25 mouse cellular contexts compared by ENCODE assay signal in genomic region chr2:70616076-70616475, GRCm38 (mm10). TPM values are rescaled to one million over a fixed set of nuclear protein-coding genes. Genes with fewer than 3 reads are reported as not detected.
DNase-seq lines count a peak whose midpoint lies in the region; ATAC-seq and TF ChIP-seq lines count a peak whose summit lies in the region.
"Had no signal": no experiment of that assay in that cellular context is flagged by ENCODE, and none has a peak within 500 bp of the region (broad histone marks: within the 10 kb centered on the region; RNA-seq: fewer than 3 reads in every experiment).

No protein-coding gene starts in this region.

- H3K9ac ChIP-seq in intestine, embryonic 14.5 days (ENCODE audit: low read length), result no peak overlapping the region
- H3K9ac ChIP-seq in intestine, embryonic 16.5 days (ENCODE audit: low read depth, low read length), result no peak overlapping the region
- no peak overlapping the region for H3K9ac ChIP-seq in CH12.LX (ENCODE audit: insufficient read depth, low read depth)
- H3K9ac ChIP-seq: embryonic facial prominence, embryonic 13.5 days; embryonic facial prominence, embryonic 15.5 days; forebrain, embryonic 12.5 days had no signal

- dilution Hi-C loops in CH12.LX (cut with MboI; ENCODE audit: extremely low pct_ligation_motif_present, extremely low pct_unique_long_range_greater_than_20kb, low sequenced_read_pairs), result no loop called here

- no peak for ATAC-seq in intestine, embryonic 14.5 days (replicated peaks; ENCODE audit: low FRiP score, low TSS enrichment, low read depth)
- no peak for ATAC-seq in intestine, embryonic 16.5 days
- ATAC-seq: forebrain, embryonic 14.5 days; forebrain, embryonic 16.5 days had no signal

- TF ChIP-seq POLR2A in CH12.LX (IDR thresholded peaks at IDR 0.05; ENCODE audit: low read depth, low read length), result no peak

- peak; percentile 9 for DNase-seq in intestine, embryonic 14.5 days (ENCODE audit: low spot score)
- DNase-seq in CH12.LX (ENCODE audit: extremely low read depth) (no peak), ZHBTc4 (ENCODE audit: low read depth, low spot score) (peak; percentile 58)
- DNase-seq in testis, postnatal 14 days (ENCODE audit: low spot score), result no peak
- DNase-seq: adrenal gland, adult 2 months; adrenal gland, postnatal 10 days; adrenal gland, postnatal 25 days; cerebellum, adult 11 months; cerebellum, adult 18-20 months; cerebellum, adult 8-10 months; cerebellum, adult 9-11 months; cerebellum, postnatal 14 days; cerebellum, postnatal 36 days; embryo, embryonic 11 days had no signal

- no peaks in the 10 kb centered on the region for H3K4me1 ChIP-seq in intestine, embryonic 14.5 days (replicated peaks; ENCODE audit: control insufficient read depth, insufficient read depth, low read length)
- H3K4me1 ChIP-seq in intestine, embryonic 16.5 days (ENCODE audit: control insufficient read depth, insufficient read depth, low read length), result no peaks in the 10 kb centered on the region
- peaks cover 17 to 52% of the 10 kb centered on the region in 2 experiments for H3K4me1 ChIP-seq in CH12.LX (ENCODE audit: control insufficient read depth in 1 of 2, insufficient read depth in 2 of 2)
- H3K4me1 ChIP-seq: embryonic facial prominence, embryonic 15.5 days; forebrain, embryonic 12.5 days had no signal

- H3K9me3 ChIP-seq in intestine, embryonic 14.5 days (ENCODE audit: control insufficient read depth, low read length), result 0 out of 2 replicates have a peak, but pooled peaks cover 3% of the 10 kb centered on the region
- no peaks in the 10 kb centered on the region for H3K9me3 ChIP-seq in intestine, embryonic 16.5 days (ENCODE audit: control insufficient read depth, low read length)
- no peaks in the 10 kb centered on the region for H3K9me3 ChIP-seq in CH12.LX (replicated peaks; ENCODE audit: low read length)
- H3K9me3 ChIP-seq: embryonic facial prominence, embryonic 13.5 days; embryonic facial prominence, embryonic 15.5 days; forebrain, embryonic 10.5 days; forebrain, embryonic 12.5 days; G1E had no signal

- TF ChIP-seq CTCF in CH12.LX (conservative IDR thresholded peaks at IDR 0.05 in 1 of 2, IDR thresholded peaks at IDR 0.05 in 1 of 2; ENCODE audit: low read depth in 2 of 2, low read length in 2 of 2), result no peak

- no peak overlapping the region for H3K27ac ChIP-seq in intestine, embryonic 14.5 days (ENCODE audit: low read depth)
- no peak overlapping the region for H3K27ac ChIP-seq in intestine, embryonic 16.5 days (ENCODE audit: low read length)
- no peak overlapping the region for H3K27ac ChIP-seq in CH12.LX (ENCODE audit: insufficient read depth, low read depth)
- H3K27ac ChIP-seq: embryonic facial prominence, embryonic 13.5 days; embryonic facial prominence, embryonic 15.5 days; forebrain, embryonic 10.5 days; forebrain, embryonic 12.5 days had no signal

- TF ChIP-seq EP300 in CH12.LX (IDR thresholded peaks at IDR 0.05; ENCODE audit: low read length), result no peak

- in situ Hi-C loops in CH12.LX (cut with MboI; ENCODE audit: low pct_ligation_motif_present, low pct_unique_long_range_greater_than_20kb, low sequenced_read_pairs), result no loop called here

- H3K36me3 ChIP-seq in intestine, embryonic 14.5 days (ENCODE audit: control insufficient read depth, insufficient read depth, low read length), result no peaks in the 10 kb centered on the region
- no peaks in the 10 kb centered on the region for H3K36me3 ChIP-seq in intestine, embryonic 16.5 days (ENCODE audit: control insufficient read depth, insufficient read depth, low read length)
- no peaks in the 10 kb centered on the region for H3K36me3 ChIP-seq in CH12.LX (replicated peaks in 1 of 2; ENCODE audit: control insufficient read depth in 1 of 2, insufficient read depth in 1 of 2, low read length in 1 of 2)
- H3K36me3 ChIP-seq: embryonic facial prominence, embryonic 13.5 days; embryonic facial prominence, embryonic 15.5 days; forebrain, embryonic 10.5 days; forebrain, embryonic 12.5 days; G1E had no signal

- 66% methylated on average over 2 of the region's 2 CpGs for WGBS in intestine, embryonic 14.5 days
- WGBS in intestine, embryonic 16.5 days, result 57% methylated on average over 2 of the region's 2 CpGs

- no peaks in the 10 kb centered on the region for H3K79me2 ChIP-seq in CH12.LX (replicated peaks; ENCODE audit: control insufficient read depth, extremely low read depth, insufficient read depth, poor library complexity, severe bottlenecking)

- no peak overlapping the region for H3K4me2 ChIP-seq in intestine, embryonic 14.5 days (ENCODE audit: low read length)
- H3K4me2 ChIP-seq in intestine, embryonic 16.5 days (ENCODE audit: low read depth, low read length), result no peak overlapping the region
- no peak overlapping the region for H3K4me2 ChIP-seq in CH12.LX (ENCODE audit: insufficient read depth, low read depth, poor library complexity, severe bottlenecking)
- H3K4me2 ChIP-seq: embryonic facial prominence, embryonic 13.5 days; embryonic facial prominence, embryonic 15.5 days; forebrain, embryonic 12.5 days had no signal

- no peaks in the 10 kb centered on the region for H3K27me3 ChIP-seq in intestine, embryonic 14.5 days (replicated peaks; ENCODE audit: control insufficient read depth, insufficient read depth, low read length)
- H3K27me3 ChIP-seq in intestine, embryonic 16.5 days (replicated peaks; ENCODE audit: control insufficient read depth, insufficient read depth, low read length), result no peaks in the 10 kb centered on the region
- no peaks in the 10 kb centered on the region for H3K27me3 ChIP-seq in CH12.LX (replicated peaks)
- H3K27me3 ChIP-seq: embryonic facial prominence, embryonic 13.5 days; embryonic facial prominence, embryonic 15.5 days; forebrain, embryonic 12.5 days; Patski had no signal

- TF ChIP-seq RAD21 in CH12.LX (IDR thresholded peaks at IDR 0.05; ENCODE audit: low read depth, low read length), result no peak

- no peak overlapping the region for H3K4me3 ChIP-seq in intestine, embryonic 14.5 days (ENCODE audit: low read depth, low read length)
- H3K4me3 ChIP-seq in intestine, embryonic 16.5 days (ENCODE audit: low read length), result no peak overlapping the region
- no peak overlapping the region for H3K4me3 ChIP-seq in CH12.LX (replicated peaks in 1 of 3; ENCODE audit: low read depth in 2 of 3, low read length in 2 of 3, poor library complexity in 1 of 3)
- H3K4me3 ChIP-seq: embryonic facial prominence, embryonic 13.5 days; embryonic facial prominence, embryonic 15.5 days; erythroblast, embryonic 14.5 days; forebrain, embryonic 10.5 days; forebrain, embryonic 12.5 days had no signal

TF ChIP-seq in CH12.LX, 34 proteins besides CTCF, POLR2A, EP300 and RAD21:
- TF ChIP-seq NELFE (IDR thresholded peaks at IDR 0.05; ENCODE audit: low read depth, low read length) (no peak), MEF2A (IDR thresholded peaks at IDR 0.05; ENCODE audit: borderline replicate concordance, low read depth, low read length) (peak; percentile 70)

RNA-seq across cellular contexts. Expression of gene Gorasp2, which starts 45.3 kb away (rescaled TPM):
- polyA plus RNA-seq in intestine, embryonic 14.5 days (2014; fragmentation: Nextera tagmentation; extraction: Ambion mirVana), result 169 and 174 TPM in 2 replicates
- polyA plus RNA-seq in intestine, embryonic 16.5 days (2015; fragmentation: Nextera tagmentation; extraction: Ambion mirVana), result 168 and 169 TPM in 2 replicates
- total RNA-seq in CH12.LX (2012; rRNA removed), result 65.4 and 74.9 TPM in 2 replicates
- 72.0 and 77.4 TPM in 2 replicates for total RNA-seq in CH12.LX (2014; rRNA removed)
- 115 and 145 TPM in 2 replicates for polyA plus RNA-seq in CH12.LX (2012; ENCODE audit: insufficient read length, low read depth)

RNA-seq across cellular contexts. Expression of gene Gm26558, which starts 45.8 kb away (rescaled TPM):
- polyA plus RNA-seq in intestine, embryonic 14.5 days (2014; fragmentation: Nextera tagmentation; extraction: Ambion mirVana), result 5.2 and 5.4 TPM in 2 replicates
- polyA plus RNA-seq in intestine, embryonic 16.5 days (2015; fragmentation: Nextera tagmentation; extraction: Ambion mirVana), result 2.5 and 3.0 TPM in 2 replicates
- total RNA-seq in CH12.LX (2012; rRNA removed) (0.63 and 0.64 TPM in 2 replicates), CH12.LX (2014; rRNA removed) (not detected in 2 replicates)
- polyA plus RNA-seq in CH12.LX (2012; ENCODE audit: insufficient read length, low read depth), result 0.33 TPM in 1 of 2 replicates, not detected in the other
- total RNA-seq: adrenal gland, adult 2 months; common myeloid progenitor, adult 5-6 weeks had no signal
- polyA plus RNA-seq: erythroblast, embryonic 14.5 days had no signal

Comparison
In these comparisons a context has a peak if more than half of its experiments do, and no peak if none do; other contexts are left out.
1. DNase-seq: peak in intestine, embryonic 14.5 days (single experiment) and ZHBTc4 (single experiment); none in CH12.LX (single experiment) and testis, postnatal 14 days (single experiment).